Mouse (Mus musculus): ENCODE measurements at regions not wholly inside any gene's neighbourhood (a gene's known extent, or its start where the extent isn't known, plus 50 kb on each side); places are given as distances from the start of the nearest gene placed in this dataset.

GRCm38 (mm10) chr1:167517611-167518110 lies 51.1 kb upstream of the Lrrc52 start:
- no peak for DNase-seq (ENCODE audit: low read depth, low spot score)

GRCm38 (mm10) chr1:167523881-167524280 lies 57.3 kb upstream of the Lrrc52 start:
- DNase-seq (ENCODE audit: low read depth, low spot score): no peak

GRCm38 (mm10) chr1:167532571-167533331 lies 65.4 kb upstream of the Rxrg start:
- peak; percentile 40 for DNase-seq (ENCODE audit: low read depth, low spot score)

- no peak for DNase-seq (ENCODE audit: low read depth, low spot score)
Observed at GRCm38 (mm10) chr1:167546000-167546399, 52.2 kb upstream of the Rxrg start.

GRCm38 (mm10) chr1:167547248-167547647 lies 50.9 kb upstream of the Rxrg start:
- no peak for DNase-seq (ENCODE audit: low read depth, low spot score)
